Mouse (Mus musculus): ENCODE measurements around the gene Crhbp. TPM values are rescaled to one million over a fixed set of nuclear protein-coding genes. Genes with fewer than 3 reads are reported as not detected.

Gene Crhbp
- polyA plus RNA-seq, 1 experiment from 2014 or later = 0.30 TPM

GRCm38 (mm10) chr13:95412257-95412656 lies 32.5 kb downstream of the Crhbp start:
- H3K36me3 ChIP-seq = no peaks in the 10 kb centered on the region
- H3K4me2 ChIP-seq = no peak overlapping the region
- no peak overlapping the region for H3K4me3 ChIP-seq (replicated peaks)
- no peaks in the 10 kb centered on the region for H3K4me1 ChIP-seq
- no peaks in the 10 kb centered on the region for H3K9me3 ChIP-seq
- no peak for ATAC-seq (ENCODE audit: insufficient read depth, low FRiP score, low read depth)
- no peak overlapping the region for H3K27ac ChIP-seq
- no peak overlapping the region for H3K9ac ChIP-seq
- no peaks in the 10 kb centered on the region for H3K27me3 ChIP-seq (replicated peaks)
- 11% methylated on average over 2 of the region's 2 CpGs for WGBS

GRCm38 (mm10) chr13:95393242-95393641 lies 51.5 kb downstream of the Crhbp start:
- no peaks in the 10 kb centered on the region for H3K9me3 ChIP-seq
- H3K4me1 ChIP-seq = no peaks in the 10 kb centered on the region
- ATAC-seq (ENCODE audit: insufficient read depth, low FRiP score, low read depth) = no peak
- no peak overlapping the region for H3K9ac ChIP-seq
- no peak overlapping the region for H3K4me3 ChIP-seq (replicated peaks)
- H3K36me3 ChIP-seq = no peaks in the 10 kb centered on the region
- H3K27ac ChIP-seq = no peak overlapping the region
- H3K27me3 ChIP-seq (replicated peaks) = no peaks in the 10 kb centered on the region
- no peak overlapping the region for H3K4me2 ChIP-seq
- 84% methylated on average over 7 of the region's 7 CpGs for WGBS

- Histone ChIP-seq H3K27me3 (replicated peaks) (no peaks in the 10 kb centered on the region), H3K9ac (no peak overlapping the region), H3K4me3 (replicated peaks) (no peak overlapping the region), H3K4me2 (peak overlapping the region; percentile 20; the same call in 1 of the 2 replicates), H3K4me1 (no peaks in the 10 kb centered on the region), H3K27ac (no peak overlapping the region), H3K9me3 (no peaks in the 10 kb centered on the region), H3K36me3 (no peaks in the 10 kb centered on the region)
- no peak for ATAC-seq (ENCODE audit: insufficient read depth, low FRiP score, low read depth)
- 27% methylated on average over 24 of the region's 24 CpGs for whole genome bisulfite sequencing
These were observed 54.6 kb downstream of the Crhbp start for GRCm38 (mm10) chr13:95389866-95390865.

DNA sequence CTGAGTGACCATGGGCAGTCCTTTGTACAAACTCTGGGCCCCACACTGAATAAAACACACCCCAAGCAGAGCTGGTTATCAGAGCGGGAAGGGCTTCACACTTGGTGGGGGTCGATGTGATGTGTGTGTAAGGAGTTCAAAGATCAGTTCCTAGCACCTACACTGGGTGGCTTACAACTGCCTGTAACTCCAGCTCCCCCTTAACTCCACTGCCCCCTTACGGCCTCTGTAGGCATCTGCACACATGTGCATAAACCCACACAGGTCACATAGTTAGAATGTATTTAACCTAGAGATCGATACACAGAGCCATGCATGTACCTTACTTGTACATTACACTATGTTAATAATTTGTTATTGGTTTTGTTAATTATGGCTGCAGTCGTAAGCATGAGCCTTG lies 56.5 kb downstream of the Crhbp start:
- Histone ChIP-seq H3K4me2 (no peak overlapping the region), H3K4me1 (no peaks in the 10 kb centered on the region), H3K4me3 (replicated peaks) (no peak overlapping the region), H3K27me3 (replicated peaks) (no peaks in the 10 kb centered on the region), H3K9me3 (no peaks in the 10 kb centered on the region), H3K36me3 (no peaks in the 10 kb centered on the region), H3K9ac (no peak overlapping the region), H3K27ac (no peak overlapping the region)
- no peak for ATAC-seq (ENCODE audit: insufficient read depth, low FRiP score, low read depth)
- WGBS = 76% methylated on average over 5 of the region's 5 CpGs

GRCm38 (mm10) chr13:95382418-95382817 lies 62.3 kb downstream of the Crhbp start:
- no peak overlapping the region for H3K4me3 ChIP-seq (replicated peaks)
- no peak overlapping the region for H3K9ac ChIP-seq
- no peak for ATAC-seq (ENCODE audit: insufficient read depth, low FRiP score, low read depth)
- H3K4me2 ChIP-seq = no peak overlapping the region
- no peaks in the 10 kb centered on the region for H3K4me1 ChIP-seq
- no peaks in the 10 kb centered on the region for H3K27me3 ChIP-seq (replicated peaks)
- no peaks in the 10 kb centered on the region for H3K36me3 ChIP-seq
- 63% methylated on average over 5 of the region's 5 CpGs for WGBS
- no peak overlapping the region for H3K27ac ChIP-seq
- H3K9me3 ChIP-seq = no peaks in the 10 kb centered on the region

Other genes with a start within 250 kb of the Crhbp start
- 7.4 and 9.2 TPM in 2 replicates for gene Pde8b, start 194.6 kb downstream of the Crhbp start, polyA plus RNA-seq (2015; fragmentation: Nextera tagmentation; extraction: Ambion mirVana)
- 51.3 and 60.1 TPM in 2 replicates for gene Zbed3, start 121.3 kb downstream of the Crhbp start, polyA plus RNA-seq (2015; fragmentation: Nextera tagmentation; extraction: Ambion mirVana)
- gene Aggf1, start 69.6 kb downstream of the Crhbp start, polyA plus RNA-seq (2015; fragmentation: Nextera tagmentation; extraction: Ambion mirVana) = 33.6 and 34.1 TPM in 2 replicates
- not detected in 2 replicates for gene S100z, start 33.8 kb upstream of the Crhbp start, polyA plus RNA-seq (2015; fragmentation: Nextera tagmentation; extraction: Ambion mirVana)
- 11.4 and 12.6 TPM in 2 replicates for gene F2rl1, start 80.3 kb upstream of the Crhbp start, polyA plus RNA-seq (2015; fragmentation: Nextera tagmentation; extraction: Ambion mirVana)
- 67.5 and 68.7 TPM in 2 replicates for gene F2r, start 173.6 kb upstream of the Crhbp start, polyA plus RNA-seq (2015; fragmentation: Nextera tagmentation; extraction: Ambion mirVana)

All from stomach, embryonic 15.5 days (tissue).